Mouse (Mus musculus) myocyte (in vitro differentiated cells): Measurements from ENCODE around the gene Ago4. TPM values are rescaled to one million over a fixed set of nuclear protein-coding genes. Genes with fewer than 3 reads are reported as not detected.

Experiments
- H3K27me3 ChIP-seq: one replicate; pipeline ENCODE4 v1.6.1; 2011; ENCODE audit not compliant: control insufficient read depth, insufficient read depth, insufficient read length
- H3K36me3 ChIP-seq: one replicate; pipeline ENCODE4 v1.6.1; 2011; ENCODE audit not compliant: control insufficient read depth, insufficient read depth
- H3K4me2 ChIP-seq: one replicate; pipeline ENCODE4 v1.6.1; 2011; ENCODE audit warnings: low read depth, control low read depth
- H3K4me3 ChIP-seq: one replicate; pipeline ENCODE4 v1.5.1; 2011; ENCODE audit warnings: mild to moderate bottlenecking, control low read depth, moderate library complexity
- H3K79me2 ChIP-seq: one replicate; pipeline ENCODE4 v1.6.1; 2011; ENCODE audit not compliant: control insufficient read depth, insufficient read depth
- H3ac ChIP-seq: one replicate; pipeline ENCODE4 v1.6.1; 2011; ENCODE audit not compliant: control insufficient read depth, insufficient read length
- CEBPB ChIP-seq: IDR thresholded peaks from 2 replicates; pipeline ENCODE4 v1.6.1; 2011; ENCODE audit warnings: mild to moderate bottlenecking, moderate library complexity; ENCODE audit not compliant: poor library complexity, insufficient read depth, severe bottlenecking
- E2F4 ChIP-seq: IDR thresholded peaks from one replicate; pipeline ENCODE4 v1.6.1; 2011; ENCODE audit warnings: mild to moderate bottlenecking, control low read depth, moderate library complexity; ENCODE audit not compliant: insufficient read depth
- MAX ChIP-seq: IDR thresholded peaks from one replicate; pipeline ENCODE4 v1.6.1; 2011; ENCODE audit warnings: low read depth, mild to moderate bottlenecking, control low read depth
- MYOD1 ChIP-seq, 3 experiments: IDR thresholded peaks; one replicate each; pipeline ENCODE4 v1.6.1; 2011; ENCODE audit warnings: control low read depth in 2 of 3, low read depth in 2 of 3, mild to moderate bottlenecking in 2 of 3, moderate library complexity in 1 of 3; ENCODE audit not compliant: insufficient read length in 2 of 3, control insufficient read depth in 1 of 3
- MYOG ChIP-seq, 3 experiments: IDR thresholded peaks; one replicate each; pipeline ENCODE4 v1.6.1; 2011; ENCODE audit warnings: control low read depth in 2 of 3, low read depth in 2 of 3, mild to moderate bottlenecking in 2 of 3; ENCODE audit not compliant: insufficient read length in 2 of 3, control insufficient read depth in 1 of 3, insufficient read depth in 1 of 3
- POLR2A ChIP-seq: IDR thresholded peaks from one replicate; pipeline ENCODE4 v1.6.1; 2011; ENCODE audit warnings: low read depth, mild to moderate bottlenecking, control low read depth, moderate library complexity; ENCODE audit not compliant: insufficient read length
- POLR2AphosphoS2 ChIP-seq: IDR thresholded peaks from one replicate; pipeline ENCODE4 v1.6.1; 2011; ENCODE audit warnings: low read depth, control low read depth; ENCODE audit not compliant: insufficient read length
- REST ChIP-seq: IDR thresholded peaks from one replicate; pipeline ENCODE4 v1.6.1; 2011; ENCODE audit warnings: mild to moderate bottlenecking, control low read depth, moderate library complexity; ENCODE audit not compliant: insufficient read depth, insufficient read length
- SRF ChIP-seq: IDR thresholded peaks from one replicate; pipeline ENCODE4 v1.6.1; 2011; ENCODE audit warnings: low read depth; ENCODE audit not compliant: control insufficient read depth, insufficient read length
- TCF12 ChIP-seq: IDR thresholded peaks from one replicate; pipeline ENCODE4 v1.6.1; 2011; ENCODE audit warnings: mild to moderate bottlenecking, control low read depth; ENCODE audit not compliant: poor library complexity, insufficient read depth, severe bottlenecking
- TCF3 ChIP-seq: IDR thresholded peaks from one replicate; pipeline ENCODE4 v1.6.1; 2011; ENCODE audit warnings: low read depth, control low read depth; ENCODE audit not compliant: insufficient read length
- USF1 ChIP-seq: IDR thresholded peaks from one replicate; pipeline ENCODE4 v1.6.1; 2011; ENCODE audit warnings: low read depth, mild to moderate bottlenecking, control low read depth, moderate library complexity
- polyA plus RNA-seq: library from polyadenylated mRNA; unstranded; fragments of >200 nt; fragmentation: generic; extraction: Trizol; gene quantifications from one replicate; pipeline ENCODE4 v1.2.1, GENCODE M21; 2012; ENCODE audit warnings: missing spikeins

Ago4 gene
- polyA plus RNA-seq, 1 experiment: 0.02 TPM

GRCm38 (mm10) chr4:126526828-126527227 is 6.4 kb downstream of the Ago4 start:
- no peak overlapping the region for H3ac ChIP-seq
- H3K4me3 ChIP-seq: no peak overlapping the region
- TF ChIP-seq POLR2A: no peak
- no peak for TF ChIP-seq CEBPB
- no peak for TF ChIP-seq MAX
- H3K27me3 ChIP-seq: peaks cover 22% of the 10 kb centered on the region
- no peaks in the 10 kb centered on the region for H3K79me2 ChIP-seq
- H3K4me2 ChIP-seq: no peak overlapping the region
- no peaks in the 10 kb centered on the region for H3K36me3 ChIP-seq

- Histone ChIP-seq H3K4me2 (no peak overlapping the region), H3ac (no peak overlapping the region), H3K27me3 (peaks cover 22% of the 10 kb centered on the region), H3K4me3 (no peak overlapping the region), H3K79me2 (no peaks in the 10 kb centered on the region), H3K36me3 (no peaks in the 10 kb centered on the region)
- TF ChIP-seq MYOD1 (IDR thresholded peaks at IDR 0.05; ENCODE audit: control insufficient read depth in 1 of 3, insufficient read length in 2 of 3, low read depth in 2 of 3) (no peak), TCF12 (no peak), USF1 (no peak), MYOG (IDR thresholded peaks at IDR 0.05; ENCODE audit: control insufficient read depth in 1 of 3, insufficient read depth in 1 of 3, insufficient read length in 2 of 3, low read depth in 2 of 3) (no peak), POLR2AphosphoS2 (no peak), MAX (no peak), POLR2A (no peak), TCF3 (no peak), REST (no peak), SRF (no peak), E2F4 (no peak), CEBPB (no peak)
Measured at GRCm38 (mm10) chr4:126526164-126526563, 7.1 kb downstream of the Ago4 start.

- TF ChIP-seq USF1: no peak
- no peak for TF ChIP-seq MYOD1 (IDR thresholded peaks at IDR 0.05; ENCODE audit: control insufficient read depth in 1 of 3, insufficient read length in 2 of 3, low read depth in 2 of 3)
- TF ChIP-seq POLR2A: no peak
- TF ChIP-seq TCF3: no peak
- TF ChIP-seq REST: no peak
- no peak for TF ChIP-seq TCF12
- no peak for TF ChIP-seq MYOG (IDR thresholded peaks at IDR 0.05; ENCODE audit: control insufficient read depth in 1 of 3, insufficient read depth in 1 of 3, insufficient read length in 2 of 3, low read depth in 2 of 3)
- no peak for TF ChIP-seq POLR2AphosphoS2
- H3K4me2 ChIP-seq: no peak overlapping the region
- no peak overlapping the region for H3ac ChIP-seq
- no peaks in the 10 kb centered on the region for H3K79me2 ChIP-seq
- peaks cover 15% of the 10 kb centered on the region for H3K27me3 ChIP-seq
- no peak overlapping the region for H3K4me3 ChIP-seq
- H3K36me3 ChIP-seq: no peaks in the 10 kb centered on the region
Measured at GRCm38 (mm10) chr4:126512308-126513066, 20.8 kb downstream of the Ago4 start.

- Histone ChIP-seq H3K36me3 (no peaks in the 10 kb centered on the region), H3K27me3 (peaks cover 24% of the 10 kb centered on the region), H3K4me2 (no peak overlapping the region), H3K79me2 (no peaks in the 10 kb centered on the region), H3ac (no peak overlapping the region), H3K4me3 (no peak overlapping the region)
- TF ChIP-seq TCF12 (no peak), SRF (no peak), USF1 (no peak), CEBPB (no peak), E2F4 (no peak), REST (no peak), MAX (no peak), TCF3 (no peak), POLR2A (no peak), MYOG (IDR thresholded peaks at IDR 0.05; ENCODE audit: control insufficient read depth in 1 of 3, insufficient read depth in 1 of 3, insufficient read length in 2 of 3, low read depth in 2 of 3) (no peak), POLR2AphosphoS2 (no peak), MYOD1 (IDR thresholded peaks at IDR 0.05; ENCODE audit: control insufficient read depth in 1 of 3, insufficient read length in 2 of 3, low read depth in 2 of 3) (no peak)
Measured at GRCm38 (mm10) chr4:126511013-126511412, 22.3 kb downstream of the Ago4 start.

GRCm38 (mm10) chr4:126509072-126509471 is 24.2 kb downstream of the Ago4 start:
- no peak overlapping the region for H3K4me2 ChIP-seq
- no peaks in the 10 kb centered on the region for H3K79me2 ChIP-seq
- TF ChIP-seq POLR2A: no peak
- no peak overlapping the region for H3ac ChIP-seq
- peaks cover 39% of the 10 kb centered on the region for H3K27me3 ChIP-seq
- H3K4me3 ChIP-seq: no peak overlapping the region
- H3K36me3 ChIP-seq: no peaks in the 10 kb centered on the region
